Mouse (Mus musculus) left cerebral cortex, postnatal 4 days (tissue): ENCODE measurements around the gene Ccn2. TPM values are rescaled to one million over a fixed set of nuclear protein-coding genes. Genes with fewer than 3 reads are reported as not detected.

ENCODE experiments used
- DNase-seq: peaks from one replicate; pipeline ENCODE4 v3.0.0-alpha.2; 2022
- intact Hi-C: fragments of 180-260 bp; cut with DNase I; formaldehyde crosslinking; loops from one replicate; pipeline ENCODE4 v1.15.1; 2025
- total RNA-seq, 2 experiments: library from RNA; stranded (reverse); gene quantifications; 2 replicates each; pipeline ENCODE4 v1.2.3; 2021

Gene Ccn2
- 10 to 100 TPM; 26.6 to 28.2 TPM for total RNA-seq

- intact Hi-C loops = no loop called here
- DNase-seq = peak; percentile 38
These were observed at the start of gene Ccn2 for GRCm38 (mm10) chr10:24595250-24596002. Gene Ccn2 (plus strand): TSS chr10:24595442.

DNA sequence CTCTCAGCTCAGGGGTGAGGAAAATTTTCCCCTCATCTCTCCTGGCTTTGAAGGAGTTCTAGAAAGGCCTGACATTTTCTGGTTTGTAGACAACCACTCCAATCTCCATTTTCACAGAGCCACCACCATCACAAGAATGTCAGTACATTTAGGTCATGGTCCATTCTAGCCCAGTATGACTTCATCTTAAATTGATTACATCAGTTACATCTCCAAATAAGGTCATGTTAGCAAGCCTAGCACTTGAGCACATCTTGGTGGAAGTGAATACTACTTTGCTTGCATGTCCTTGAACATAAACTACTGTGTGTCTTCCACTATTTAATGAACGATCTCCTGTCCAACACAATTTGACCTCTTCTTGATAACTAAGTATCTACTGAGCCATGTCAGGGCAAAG lies 42.4 kb upstream of the Ccn2 start:
- intact Hi-C loops = no loop called here
- DNase-seq = no peak

DNA sequence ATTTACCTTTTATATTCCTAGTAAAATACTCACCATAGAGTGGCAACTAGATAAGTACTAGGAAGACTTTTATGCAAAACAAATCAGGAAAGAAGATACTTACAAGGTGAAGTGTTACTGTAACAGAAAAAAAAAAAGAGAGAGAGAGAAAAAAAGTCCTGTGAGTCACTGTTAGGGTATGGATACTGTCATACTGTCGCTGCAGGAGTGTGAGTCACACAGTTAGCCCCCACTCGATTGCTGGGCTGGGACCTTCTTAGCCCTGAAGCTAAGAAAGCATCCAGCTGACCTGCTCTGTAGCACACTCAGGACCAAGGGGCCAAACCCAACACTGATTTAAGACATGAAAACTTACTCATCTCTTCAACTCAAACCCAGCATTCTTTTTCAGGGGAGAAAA lies 41.2 kb upstream of the Ccn2 start:
- intact Hi-C loops = no loop called here
- DNase-seq = no peak

GRCm38 (mm10) chr10:24558366-24558765 lies 36.9 kb upstream of the Ccn2 start:
- intact Hi-C loops = no loop called here
- DNase-seq = no peak

GRCm38 (mm10) chr10:24569691-24570420 lies 25.4 kb upstream of the Ccn2 start:
- intact Hi-C loops = no loop called here
- DNase-seq = no peak

- no peak for DNase-seq
- intact Hi-C loops = no loop called here
These were observed 22.9 kb upstream of the Ccn2 start for GRCm38 (mm10) chr10:24572044-24572960.

DNA sequence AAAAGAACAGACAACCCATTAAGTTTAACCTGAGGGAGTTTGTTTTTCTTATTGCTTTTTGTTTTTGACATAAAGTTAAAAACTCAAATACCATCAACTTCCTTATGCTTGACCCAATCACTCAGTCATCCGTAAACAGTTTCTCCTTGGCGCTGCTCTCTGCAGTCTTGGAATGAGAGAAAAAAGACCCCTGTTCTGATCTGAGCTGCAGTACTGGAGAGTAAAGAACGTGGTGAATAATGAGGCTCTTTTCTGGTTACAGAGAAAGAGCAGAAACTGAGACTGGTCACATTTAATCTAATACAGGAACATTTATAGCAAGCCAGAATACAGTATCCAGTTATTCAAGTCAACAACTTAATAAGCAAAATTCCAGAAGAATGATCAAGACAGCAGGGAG lies 21.8 kb upstream of the Ccn2 start:
- DNase-seq = no peak
- intact Hi-C loops = no loop called here

DNA sequence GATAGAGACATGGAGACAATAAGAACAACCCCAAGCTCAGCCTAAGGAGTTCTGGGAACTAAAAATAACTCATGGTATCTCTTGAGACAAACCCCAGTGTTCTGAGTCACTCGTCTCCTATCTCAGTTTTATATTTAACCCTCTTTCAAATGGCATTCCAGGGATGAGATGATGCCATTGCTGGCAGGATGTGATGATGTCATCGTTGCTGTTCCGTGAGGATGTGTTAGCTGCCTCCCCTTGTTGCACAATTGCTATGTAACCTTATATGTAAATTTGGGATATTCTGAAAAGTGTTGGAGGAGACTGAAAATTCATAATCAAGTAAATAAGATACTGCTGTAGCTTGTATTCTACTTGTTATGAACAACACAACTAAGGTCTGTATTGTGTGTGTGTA lies 14.2 kb upstream of the Ccn2 start:
- intact Hi-C loops = no loop called here
- DNase-seq = no peak

DNA sequence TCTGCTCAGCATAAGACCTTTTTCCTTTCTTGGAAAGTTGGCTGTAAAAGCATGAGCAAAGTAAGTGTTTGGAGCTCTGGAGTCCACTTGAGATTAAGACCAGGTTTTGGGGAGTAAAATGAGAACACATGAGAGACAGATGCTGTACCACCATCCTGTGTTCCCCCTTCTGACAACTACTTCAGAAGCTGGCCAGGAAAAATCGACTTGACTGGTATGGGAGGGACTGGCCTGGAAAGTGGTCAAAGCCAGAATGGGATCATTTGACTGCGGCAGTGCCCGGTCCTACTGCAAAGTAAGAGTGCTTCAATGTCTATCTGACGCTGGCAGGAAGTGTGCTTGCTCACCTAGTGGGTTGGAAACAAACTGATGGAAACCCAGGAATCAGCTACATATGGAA lies 6.4 kb upstream of the Ccn2 start:
- intact Hi-C loops = no loop called here
- DNase-seq = no peak

GRCm38 (mm10) chr10:24589238-24589637 lies 6.0 kb upstream of the Ccn2 start:
- intact Hi-C loops = no loop called here

DNA sequence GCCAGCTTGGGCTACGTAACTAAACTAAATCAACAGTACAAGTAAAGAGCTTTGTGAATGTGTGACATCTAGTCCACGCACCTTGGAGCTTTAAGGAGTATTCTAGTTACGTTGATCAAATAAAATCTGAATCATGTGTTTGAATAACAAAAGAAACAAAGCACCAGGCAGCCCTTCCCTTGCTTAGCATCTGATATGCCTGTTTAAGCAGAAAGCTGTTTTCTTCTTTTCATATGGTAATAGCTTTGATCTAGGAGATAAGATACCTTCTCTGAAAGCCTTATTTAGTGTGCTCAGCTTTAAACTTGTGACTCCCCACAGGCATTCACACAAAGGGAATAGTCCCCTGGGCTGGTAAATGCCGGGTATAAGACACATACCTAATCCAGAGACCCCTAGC lies 4.7 kb upstream of the Ccn2 start:
- DNase-seq = no peak
- intact Hi-C loops = no loop called here

More at GRCm38 (mm10) chr10:24589238-24589637, 6.0 kb upstream of the Ccn2 start:
- no peak for DNase-seq

GRCm38 (mm10) chr10:24591136-24591535 lies 4.1 kb upstream of the Ccn2 start:
- intact Hi-C loops = no loop called here
- peak; percentile 81 for DNase-seq

DNA sequence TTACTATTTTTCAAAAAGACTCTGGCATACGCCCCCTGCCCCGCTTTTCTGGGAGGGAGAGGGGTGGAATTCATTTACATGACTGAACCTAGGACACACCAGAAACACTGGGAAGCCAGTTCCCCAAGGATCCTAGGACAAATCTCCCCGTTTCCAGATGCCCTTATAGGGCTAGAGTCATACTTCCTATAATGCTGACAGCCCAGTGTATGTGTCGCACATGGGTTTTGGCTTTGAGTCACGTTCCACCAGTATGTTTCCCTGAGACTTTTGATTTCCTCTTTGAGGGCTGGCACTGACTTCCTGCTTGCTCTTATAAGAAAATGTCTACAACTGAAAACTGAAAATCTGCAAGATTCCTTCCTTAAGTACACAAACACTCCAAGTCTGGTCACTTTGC lies 3.5 kb upstream of the Ccn2 start:
- intact Hi-C loops = no loop called here

DNA sequence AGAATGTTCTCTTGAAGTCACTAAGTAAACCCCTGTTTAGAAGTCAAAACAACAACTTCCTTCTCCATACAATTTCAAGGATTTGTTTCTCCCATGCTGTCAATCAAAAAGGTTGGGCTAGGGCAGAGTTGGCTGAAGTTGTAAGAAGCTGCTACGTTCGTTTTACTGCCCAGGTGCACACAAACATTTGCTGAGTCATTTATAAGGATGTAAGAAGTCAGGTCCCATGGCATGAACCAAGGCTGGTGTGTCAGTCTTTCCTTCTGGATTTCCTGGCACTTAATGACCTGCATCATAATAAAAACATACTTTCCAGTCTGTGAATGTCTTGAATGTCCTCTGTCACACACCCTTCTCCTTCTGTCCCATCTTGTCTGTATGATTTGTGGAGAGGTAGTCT lies 2.9 kb upstream of the Ccn2 start:
- DNase-seq = no peak
- intact Hi-C loops = no loop called here

More for the DNA sequence above, 3.5 kb upstream of the Ccn2 start:
- no peak for DNase-seq

- intact Hi-C loops = no loop called here
These were observed 2.3 kb upstream of the Ccn2 start for GRCm38 (mm10) chr10:24592969-24593368.

DNA sequence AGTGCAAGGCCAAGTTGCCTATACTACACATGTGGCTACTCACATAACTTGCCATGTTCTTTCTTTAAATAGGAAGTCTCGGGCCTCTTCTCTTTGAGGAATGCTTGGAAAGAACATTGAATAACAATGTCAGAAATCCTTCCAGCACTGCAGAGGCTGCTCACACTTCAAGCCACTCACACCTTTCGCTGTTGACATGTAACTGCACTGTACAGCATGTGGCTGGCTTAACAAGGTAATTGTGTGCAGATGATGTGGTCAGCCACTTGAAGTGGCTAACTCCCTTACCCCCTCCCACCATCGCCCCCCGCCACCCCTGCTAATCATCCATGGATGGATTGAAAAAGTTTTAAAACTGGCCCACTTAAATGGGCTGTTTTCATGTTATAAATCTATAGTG lies 1.7 kb upstream of the Ccn2 start:
- intact Hi-C loops = no loop called here
- no peak for DNase-seq

More at GRCm38 (mm10) chr10:24592969-24593368, 2.3 kb upstream of the Ccn2 start:
- DNase-seq = no peak

- DNase-seq = peak; percentile 65
- intact Hi-C loops = no loop called here
These were observed 994 bp downstream of the Ccn2 start for GRCm38 (mm10) chr10:24596003-24596868.

GRCm38 (mm10) chr10:24596869-24597339 lies 1.7 kb downstream of the Ccn2 start:
- intact Hi-C loops = no loop called here

DNA sequence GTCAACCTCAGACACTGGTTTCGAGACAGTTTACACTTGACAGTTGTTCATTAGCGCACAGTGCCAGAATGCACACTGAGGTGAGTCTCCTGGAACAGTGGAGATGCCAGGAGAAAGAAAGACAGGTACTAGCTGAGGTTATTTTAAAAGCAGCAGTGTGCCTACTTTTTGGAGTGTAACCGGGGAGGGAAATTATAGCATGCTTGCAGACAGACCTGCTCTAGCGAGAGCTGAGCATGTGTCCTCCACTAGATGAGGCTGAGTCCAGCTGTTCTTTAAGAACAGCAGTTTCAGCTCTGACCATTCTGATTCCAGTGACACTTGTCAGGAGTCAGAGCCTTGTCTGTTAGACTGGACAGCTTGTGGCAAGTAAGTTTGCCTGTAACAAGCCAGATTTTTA lies 2.5 kb downstream of the Ccn2 start:
- intact Hi-C loops = no loop called here
- DNase-seq = no peak

More at GRCm38 (mm10) chr10:24596869-24597339, 1.7 kb downstream of the Ccn2 start:
- no peak for DNase-seq

DNA sequence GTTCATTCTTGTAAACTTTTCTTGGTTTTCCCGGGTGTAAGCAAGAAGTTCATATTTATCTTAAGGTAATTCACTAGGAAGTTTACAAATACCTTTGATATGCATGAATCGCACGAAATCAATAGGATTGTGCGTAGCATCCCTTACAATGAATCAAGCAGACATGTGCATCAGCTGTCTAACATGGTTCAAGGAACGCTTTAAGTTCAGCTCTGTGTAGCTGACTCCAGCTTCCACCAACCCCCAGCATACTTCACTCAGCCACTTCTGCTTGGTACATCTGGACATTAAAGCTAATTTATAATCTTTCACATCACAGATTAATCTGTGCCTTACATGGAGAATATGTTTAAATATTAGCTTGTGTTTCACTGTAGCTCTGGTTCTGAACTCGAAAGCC lies 3.5 kb downstream of the Ccn2 start:
- no peak for DNase-seq
- intact Hi-C loops = no loop called here
